Mouse (Mus musculus) cortical plate, adult 2 months (tissue): ENCODE measurements around the gene Asic2.

Experiments used
- CTCF ChIP-seq: fragments of 200-500 bp; IDR thresholded peaks from 2 replicates; pipeline ENCODE4 v1.5.1; 2011; ENCODE audit warnings: mild to moderate bottlenecking, control low read depth, low read length; ENCODE audit not compliant: insufficient read depth; ENCODE audit errors: extremely low read depth
- POLR2A ChIP-seq: fragments of 200-500 bp; IDR thresholded peaks from 2 replicates; pipeline ENCODE4 v1.6.1; 2011; ENCODE audit warnings: mild to moderate bottlenecking, low read length, control low read depth; ENCODE audit not compliant: insufficient read depth; ENCODE audit errors: extremely low read depth

GRCm38 (mm10) chr11:81579753-81580152 lies 388.5 kb downstream of the Asic2 start:
- TF ChIP-seq CTCF (no peak), POLR2A (no peak)
